Mouse (Mus musculus) hindbrain, embryonic 10.5 days (tissue): ENCODE measurements around the gene Nubpl. TPM values are rescaled to one million over a fixed set of nuclear protein-coding genes. Genes with fewer than 3 reads are reported as not detected.

ENCODE experiments used
- DNase-seq: peaks from one replicate; pipeline ENCODE4 v3.0.0-alpha.2; 2017; ENCODE audit warnings: low spot score
- H3K27ac ChIP-seq: fragments of 300-500 bp; sonication (generic); 2 replicates; pipeline ENCODE4 v1.5.1; 2016; ENCODE audit warnings: mild to moderate bottlenecking, moderate library complexity
- H3K27me3 ChIP-seq: fragments of 300-500 bp; sonication (generic); 2 replicates; pipeline ENCODE4 v1.6.1; 2016; ENCODE audit warnings: mild to moderate bottlenecking; ENCODE audit not compliant: poor library complexity, insufficient read depth, severe bottlenecking
- H3K36me3 ChIP-seq: fragments of 300-500 bp; sonication (generic); 2 replicates; pipeline ENCODE4 v1.6.1; 2016; ENCODE audit warnings: mild to moderate bottlenecking, moderate library complexity
- H3K4me1 ChIP-seq: fragments of 300-500 bp; sonication (generic); replicated peaks from 2 replicates; pipeline ENCODE4 v1.6.1; 2016; ENCODE audit warnings: mild to moderate bottlenecking
- H3K4me3 ChIP-seq: fragments of 300-500 bp; sonication (generic); 2 replicates; pipeline ENCODE4 v1.5.1; 2016; ENCODE audit warnings: mild to moderate bottlenecking, moderate library complexity
- H3K9me3 ChIP-seq: fragments of 300-500 bp; sonication (generic); 2 replicates; pipeline ENCODE4 v1.6.1; 2016; ENCODE audit warnings: mild to moderate bottlenecking, moderate library complexity
- WGBS: fragments of 180-500 bp; shearing (Covaris S2); methylation state at CpG from one replicate; pipeline ENCODE4 v1.1.7; 2016; 5-methylcytosine and 5-hydroxymethylcytosine counted together
- polyA plus RNA-seq: library from polyadenylated mRNA; unstranded; fragments of >200 nt; fragmentation: Nextera tagmentation; extraction: Ambion mirVana; gene quantifications from 2 replicates; pipeline ENCODE4 v1.2.1, GENCODE M21; 2016

The Nubpl gene
- polyA plus RNA-seq, 1 experiment from 2014 or later, result 10.1 TPM

GRCm38 (mm10) chr12:52307331-52307982, 209.9 kb downstream of the Nubpl start:
- 73% methylated on average over 10 of the region's 10 CpGs for WGBS
- Histone ChIP-seq H3K36me3 (no peaks in the 10 kb centered on the region), H3K27me3 (no peaks in the 10 kb centered on the region), H3K4me3 (no peak overlapping the region), H3K27ac (no peak overlapping the region), H3K4me1 (no peaks in the 10 kb centered on the region), H3K9me3 (no peaks in the 10 kb centered on the region)
- DNase-seq, result no peak

- H3K9me3 ChIP-seq, result peaks cover 8% of the 10 kb centered on the region; the same call in 1 of the 2 replicates
- no peaks in the 10 kb centered on the region for H3K27me3 ChIP-seq
- H3K4me1 ChIP-seq, result no peaks in the 10 kb centered on the region
- no peak overlapping the region for H3K4me3 ChIP-seq
- no peak overlapping the region for H3K27ac ChIP-seq
- DNase-seq, result no peak
- 92% methylated on average over 7 of the region's 7 CpGs for whole genome bisulfite sequencing
- H3K36me3 ChIP-seq, result peaks cover 5% of the 10 kb centered on the region; the same call in 1 of the 2 replicates
Observed at GRCm38 (mm10) chr12:52308628-52309027, 211.1 kb downstream of the Nubpl start.

- Histone ChIP-seq H3K36me3 (peaks cover 5% of the 10 kb centered on the region; the same call in 1 of the 2 replicates), H3K27ac (no peak overlapping the region), H3K4me3 (no peak overlapping the region), H3K4me1 (no peaks in the 10 kb centered on the region), H3K9me3 (peaks cover 8% of the 10 kb centered on the region; the same call in 1 of the 2 replicates), H3K27me3 (no peaks in the 10 kb centered on the region)
- DNase-seq, result no peak
- 91% methylated on average over 3 of the region's 3 CpGs for WGBS
Observed at GRCm38 (mm10) chr12:52314818-52315217, 217.3 kb downstream of the Nubpl start.

- Histone ChIP-seq H3K27me3 (no peaks in the 10 kb centered on the region), H3K4me1 (no peaks in the 10 kb centered on the region), H3K27ac (no peak overlapping the region), H3K9me3 (peaks cover 7% of the 10 kb centered on the region; the same call in 1 of the 2 replicates), H3K4me3 (no peak overlapping the region), H3K36me3 (peaks cover 5% of the 10 kb centered on the region; the same call in 1 of the 2 replicates)
- WGBS, result 82% methylated on average over 6 of the region's 6 CpGs
- no peak for DNase-seq
Observed at GRCm38 (mm10) chr12:52317635-52318034, 220.1 kb downstream of the Nubpl start.

- Histone ChIP-seq H3K4me3 (no peak overlapping the region), H3K4me1 (no peaks in the 10 kb centered on the region), H3K36me3 (no peaks in the 10 kb centered on the region), H3K27me3 (no peaks in the 10 kb centered on the region), H3K27ac (no peak overlapping the region), H3K9me3 (no peaks in the 10 kb centered on the region)
- DNase-seq, result no peak
- whole genome bisulfite sequencing, result 80% methylated on average over 9 of the region's 9 CpGs
Observed at GRCm38 (mm10) chr12:52318426-52318825, 220.9 kb downstream of the Nubpl start.

- Histone ChIP-seq H3K4me3 (no peak overlapping the region), H3K9me3 (no peaks in the 10 kb centered on the region), H3K4me1 (no peaks in the 10 kb centered on the region), H3K36me3 (no peaks in the 10 kb centered on the region), H3K27me3 (no peaks in the 10 kb centered on the region), H3K27ac (no peak overlapping the region)
- WGBS, result 83% methylated on average over 6 of the region's 6 CpGs
- no peak for DNase-seq
Observed at GRCm38 (mm10) chr12:52319156-52319555, 221.6 kb downstream of the Nubpl start.

- Histone ChIP-seq H3K36me3 (no peaks in the 10 kb centered on the region), H3K27me3 (no peaks in the 10 kb centered on the region), H3K4me1 (no peaks in the 10 kb centered on the region), H3K27ac (no peak overlapping the region), H3K9me3 (no peaks in the 10 kb centered on the region), H3K4me3 (no peak overlapping the region)
- DNase-seq, result no peak
- 94% methylated on average over 4 of the region's 4 CpGs for WGBS
Observed at GRCm38 (mm10) chr12:52328488-52328887, 231.0 kb downstream of the Nubpl start.

GRCm38 (mm10) chr12:52335142-52335765, 237.7 kb downstream of the Nubpl start:
- DNase-seq, result no peak

GRCm38 (mm10) chr12:52338136-52338753, 240.7 kb downstream of the Nubpl start:
- H3K27me3 ChIP-seq, result no peaks in the 10 kb centered on the region
- DNase-seq, result no peak
- H3K36me3 ChIP-seq, result no peaks in the 10 kb centered on the region
- 84% methylated on average over 2 of the region's 2 CpGs for WGBS
- no peaks in the 10 kb centered on the region for H3K9me3 ChIP-seq
- no peak overlapping the region for H3K27ac ChIP-seq
- H3K4me1 ChIP-seq, result peaks cover 7% of the 10 kb centered on the region; the same call in 1 of the 2 replicates
- no peak overlapping the region for H3K4me3 ChIP-seq

More at GRCm38 (mm10) chr12:52335142-52335765, 237.7 kb downstream of the Nubpl start:
- no peak overlapping the region for H3K27ac ChIP-seq
- no peaks in the 10 kb centered on the region for H3K36me3 ChIP-seq
- H3K27me3 ChIP-seq, result no peaks in the 10 kb centered on the region
- 78% methylated on average over 11 of the region's 11 CpGs for WGBS
- H3K4me3 ChIP-seq, result no peak overlapping the region
- peaks cover 7% of the 10 kb centered on the region; the same call in 1 of the 2 replicates for H3K4me1 ChIP-seq
- no peaks in the 10 kb centered on the region for H3K9me3 ChIP-seq

- no peak overlapping the region for H3K4me3 ChIP-seq
- peak overlapping the region; percentile 73 for H3K27ac ChIP-seq
- H3K9me3 ChIP-seq, result no peaks in the 10 kb centered on the region
- no peaks in the 10 kb centered on the region for H3K36me3 ChIP-seq
- peak; percentile 46 for DNase-seq
- peaks cover 3% of the 10 kb centered on the region; the same call in 1 of the 2 replicates for H3K27me3 ChIP-seq
- 25% methylated on average over 5 of the region's 5 CpGs for WGBS
- peaks cover 21% of the 10 kb centered on the region for H3K4me1 ChIP-seq
Observed at GRCm38 (mm10) chr12:52346611-52347010, 249.1 kb downstream of the Nubpl start.

- H3K4me1 ChIP-seq, result peaks cover 23% of the 10 kb centered on the region
- no peak for DNase-seq
- H3K9me3 ChIP-seq, result no peaks in the 10 kb centered on the region
- H3K36me3 ChIP-seq, result no peaks in the 10 kb centered on the region
- no peak overlapping the region for H3K27ac ChIP-seq
- no peak overlapping the region for H3K4me3 ChIP-seq
- H3K27me3 ChIP-seq, result peaks cover 3% of the 10 kb centered on the region; the same call in 1 of the 2 replicates
- 71% methylated on average over 3 of the region's 3 CpGs for WGBS
Observed at GRCm38 (mm10) chr12:52350276-52350675, 252.7 kb downstream of the Nubpl start.

- H3K4me3 ChIP-seq, result no peak overlapping the region
- H3K9me3 ChIP-seq, result no peaks in the 10 kb centered on the region
- H3K36me3 ChIP-seq, result no peaks in the 10 kb centered on the region
- H3K27ac ChIP-seq, result no peak overlapping the region
- 85% methylated on average over 10 of the region's 10 CpGs for WGBS
- peaks cover 27% of the 10 kb centered on the region for H3K4me1 ChIP-seq
- no peaks in the 10 kb centered on the region for H3K27me3 ChIP-seq
- no peak for DNase-seq
Observed at GRCm38 (mm10) chr12:52359484-52359883, 261.9 kb downstream of the Nubpl start.

GRCm38 (mm10) chr12:52360136-52360535, 262.6 kb downstream of the Nubpl start:
- Histone ChIP-seq H3K4me1 (peaks cover 27% of the 10 kb centered on the region), H3K4me3 (no peak overlapping the region), H3K9me3 (no peaks in the 10 kb centered on the region), H3K27me3 (no peaks in the 10 kb centered on the region), H3K36me3 (no peaks in the 10 kb centered on the region), H3K27ac (no peak overlapping the region)
- WGBS, result 81% methylated on average over 3 of the region's 3 CpGs
- no peak for DNase-seq
